Mouse (Mus musculus) intestine, embryonic 16.5 days (tissue): Measurements from ENCODE around the gene Txnrd2. TPM values are rescaled to one million over a fixed set of nuclear protein-coding genes. Genes with fewer than 3 reads are reported as not detected.
A peak's percentile ranks its signal among the peaks of the same experiment; 100 is the strongest.

Experiments
- ATAC-seq: fragments of 200-750 bp; cut with Nextera tagmentation; 2 replicates; pipeline ENCODE4 v1.8.0; 2017; ENCODE audit warnings: moderate TSS enrichment, moderate library complexity
- H3K27ac ChIP-seq: fragments of 300-500 bp; sonication (generic); 2 replicates; pipeline ENCODE4 v1.5.1; 2014; ENCODE audit warnings: mild to moderate bottlenecking, low read length
- H3K27me3 ChIP-seq: fragments of 300-500 bp; sonication (generic); replicated peaks from 2 replicates; pipeline ENCODE4 v1.6.1; 2014; ENCODE audit warnings: low read length, control low read depth, mixed read lengths; ENCODE audit not compliant: control insufficient read depth, insufficient read depth
- H3K36me3 ChIP-seq: fragments of 300-500 bp; sonication (generic); 2 replicates; pipeline ENCODE4 v1.6.1; 2014; ENCODE audit warnings: low read length, control low read depth; ENCODE audit not compliant: control insufficient read depth, insufficient read depth
- H3K4me1 ChIP-seq: fragments of 300-500 bp; sonication (generic); 2 replicates; pipeline ENCODE4 v1.6.1; 2014; ENCODE audit warnings: low read length, control low read depth, mixed read lengths; ENCODE audit not compliant: control insufficient read depth, insufficient read depth
- H3K4me2 ChIP-seq: fragments of 300-500 bp; sonication (generic); 2 replicates; pipeline ENCODE4 v1.6.1; 2014; ENCODE audit warnings: low read depth, low read length, control low read depth
- H3K4me3 ChIP-seq: fragments of 300-500 bp; sonication (generic); 2 replicates; pipeline ENCODE4 v1.5.1; 2014; ENCODE audit warnings: mild to moderate bottlenecking, low read length
- H3K9ac ChIP-seq: fragments of 300-500 bp; sonication (generic); 2 replicates; pipeline ENCODE4 v1.6.1; 2014; ENCODE audit warnings: low read depth, low read length
- H3K9me3 ChIP-seq: fragments of 300-500 bp; sonication (generic); 2 replicates; pipeline ENCODE4 v1.6.1; 2016; ENCODE audit warnings: low read length, control low read depth; ENCODE audit not compliant: control insufficient read depth
- WGBS: fragments of 180-500 bp; shearing (Covaris S2); extraction: QIAGEN DNeasy Blood & Tissue Kit; methylation state at CpG from one replicate; pipeline ENCODE4 v1.1.7; 2014; 5-methylcytosine and 5-hydroxymethylcytosine counted together
- polyA plus RNA-seq: library from polyadenylated mRNA; unstranded; fragments of >200 nt; fragmentation: Nextera tagmentation; extraction: Ambion mirVana; gene quantifications from 2 replicates; pipeline ENCODE4 v1.2.1, GENCODE M21; 2015

Txnrd2 gene
- polyA plus RNA-seq, 1 experiment from 2014 or later: 29.8 TPM

DNA sequence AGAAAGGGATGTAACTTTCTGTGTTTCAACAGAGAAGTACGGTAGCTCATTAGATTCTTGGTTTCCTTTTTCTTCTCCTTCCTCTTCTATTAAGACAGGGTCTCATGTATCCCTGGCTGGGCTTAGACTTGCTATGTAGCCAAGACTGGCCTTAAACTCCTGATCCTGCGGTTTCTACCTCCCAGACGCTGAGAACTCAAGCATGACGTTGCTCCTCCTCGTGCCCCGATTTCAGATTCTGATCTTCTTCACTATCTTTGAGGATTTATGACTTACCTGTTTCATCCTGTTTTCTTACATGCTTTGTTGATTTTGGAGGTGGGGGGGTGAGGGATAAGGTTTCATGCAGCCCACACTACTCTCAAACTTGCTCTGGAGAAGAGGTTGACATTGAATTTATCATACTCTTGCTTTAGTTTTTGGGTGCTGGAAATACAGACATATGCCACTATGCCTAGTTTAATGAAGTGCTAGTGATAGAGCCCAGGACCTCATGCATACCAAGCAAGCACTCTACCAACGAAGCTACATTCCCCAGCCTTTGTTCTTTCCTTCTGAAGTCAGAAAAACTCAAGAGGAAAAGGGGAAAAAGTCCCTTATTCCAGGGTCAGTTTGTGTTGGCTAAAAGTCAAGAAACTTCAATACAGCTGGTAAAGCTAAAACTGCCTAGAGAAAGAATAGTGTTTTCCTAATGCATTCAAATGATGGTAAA is 2.8 kb upstream of the Txnrd2 start:
- H3K4me2 ChIP-seq: no peak overlapping the region
- WGBS: 82% methylated on average over 7 of the region's 7 CpGs
- H3K36me3 ChIP-seq: no peaks in the 10 kb centered on the region; the same call in 1 of the 2 replicates
- H3K27me3 ChIP-seq: no peaks in the 10 kb centered on the region
- no peak overlapping the region for H3K9ac ChIP-seq
- no peak overlapping the region for H3K27ac ChIP-seq
- no peaks in the 10 kb centered on the region for H3K9me3 ChIP-seq
- H3K4me3 ChIP-seq: no peak overlapping the region
- no peak for ATAC-seq
- peaks cover 27% of the 10 kb centered on the region; the same call in 1 of the 2 replicates for H3K4me1 ChIP-seq

DNA sequence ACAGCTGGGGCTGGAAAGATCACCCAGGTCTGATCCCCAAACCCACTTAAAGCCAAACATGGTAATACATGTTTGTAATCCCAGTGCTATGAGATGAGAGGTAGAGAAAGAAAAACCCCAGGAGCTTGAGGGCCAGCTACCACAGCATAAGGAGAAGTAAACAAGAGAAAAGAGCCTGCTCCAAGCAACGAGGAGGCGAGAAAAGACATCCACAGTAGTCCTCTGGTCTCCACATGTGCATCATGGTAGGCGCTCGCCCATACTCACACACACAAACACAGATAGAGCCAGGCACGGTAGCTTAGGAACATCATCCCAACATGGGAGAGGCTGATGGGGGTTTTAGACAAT is 2.3 kb upstream of the Txnrd2 start:
- Histone ChIP-seq H3K4me3 (no peak overlapping the region), H3K9me3 (no peaks in the 10 kb centered on the region), H3K36me3 (no peaks in the 10 kb centered on the region; the same call in 1 of the 2 replicates), H3K4me1 (peaks cover 27% of the 10 kb centered on the region; the same call in 1 of the 2 replicates), H3K27me3 (no peaks in the 10 kb centered on the region), H3K27ac (no peak overlapping the region), H3K4me2 (no peak overlapping the region), H3K9ac (no peak overlapping the region)
- ATAC-seq: no peak
- 82% methylated on average over 5 of the region's 5 CpGs for WGBS

DNA sequence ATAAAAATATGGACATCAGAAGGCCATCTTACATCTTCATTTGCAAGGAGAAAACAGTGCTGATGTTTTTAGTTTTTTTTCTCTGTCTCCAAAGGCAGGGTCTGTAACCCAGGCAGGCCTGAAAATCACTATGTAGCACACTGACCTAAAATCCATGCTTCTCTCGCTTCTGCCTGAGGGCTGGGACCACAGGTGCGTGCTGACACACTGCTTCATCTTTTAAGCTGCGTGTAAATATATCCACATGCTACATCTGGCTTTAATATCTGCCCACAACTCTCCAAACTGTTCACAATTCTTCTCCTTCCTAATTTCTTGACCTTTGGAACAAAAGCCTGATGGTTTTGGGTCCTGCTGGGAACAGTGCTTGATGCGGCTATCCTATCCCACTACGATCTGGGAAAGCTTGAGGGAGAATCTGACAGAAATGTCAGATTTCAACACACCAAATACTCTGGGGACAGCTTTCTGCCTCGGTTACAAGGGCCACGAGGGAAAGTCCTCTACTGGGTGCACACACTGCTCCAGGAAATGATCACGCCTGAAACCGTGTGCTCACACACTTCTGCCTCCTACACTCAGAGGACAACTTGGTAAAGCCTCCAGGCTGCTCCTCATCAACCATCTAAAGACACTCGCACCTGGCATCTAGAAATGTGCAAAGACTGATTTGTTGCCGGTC is 1.7 kb upstream of the Txnrd2 start:
- Histone ChIP-seq H3K4me3 (no peak overlapping the region), H3K9me3 (no peaks in the 10 kb centered on the region), H3K36me3 (no peaks in the 10 kb centered on the region; the same call in 1 of the 2 replicates), H3K27ac (no peak overlapping the region), H3K4me2 (peak overlapping the region; percentile 4; the same call in 1 of the 2 replicates), H3K9ac (no peak overlapping the region), H3K4me1 (peaks cover 27% of the 10 kb centered on the region; the same call in 1 of the 2 replicates), H3K27me3 (no peaks in the 10 kb centered on the region)
- no peak for ATAC-seq
- WGBS: 78% methylated on average over 11 of the region's 11 CpGs

DNA sequence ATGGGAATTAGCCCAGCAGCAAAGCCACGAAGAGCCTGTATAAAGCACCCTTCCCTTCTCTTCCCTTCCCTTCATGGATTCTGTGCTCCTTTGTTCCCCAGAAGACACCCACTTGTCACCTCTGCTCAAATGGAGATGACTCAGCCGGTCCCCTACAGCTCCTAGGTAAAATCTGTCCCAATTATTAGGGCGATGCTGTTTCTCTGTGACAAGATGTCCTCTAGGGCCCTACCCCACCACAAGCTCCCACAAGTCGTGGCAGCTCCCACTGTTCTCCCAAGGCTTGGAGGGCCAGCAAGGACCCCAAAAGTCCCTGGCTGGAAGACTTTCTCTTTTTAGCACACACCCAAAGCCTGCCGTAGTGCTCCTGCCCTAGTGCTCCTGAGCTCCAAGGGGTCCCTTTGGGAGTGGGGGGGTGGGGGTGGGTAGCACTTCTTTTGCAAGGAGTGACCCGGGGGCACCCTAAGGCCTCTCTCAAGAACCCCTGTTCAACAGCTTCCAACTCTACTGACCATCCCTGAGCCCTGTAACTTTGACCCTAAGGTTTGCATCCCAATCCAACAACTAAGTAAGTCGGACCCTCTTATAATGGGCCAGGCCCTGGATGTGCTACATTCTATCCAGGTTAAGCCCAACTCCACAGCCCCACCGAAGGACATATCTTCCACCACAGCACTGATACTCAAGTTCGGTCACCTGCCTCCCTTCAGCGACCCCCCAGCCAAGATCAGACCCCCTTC is 539 bp upstream of the Txnrd2 start:
- ATAC-seq: peak; percentile 25
- Histone ChIP-seq H3K4me1 (peaks cover 30% of the 10 kb centered on the region; the same call in 1 of the 2 replicates), H3K4me3 (peak overlapping the region; percentile 61), H3K36me3 (no peaks in the 10 kb centered on the region; the same call in 1 of the 2 replicates), H3K9ac (peak overlapping the region; percentile 80), H3K9me3 (no peaks in the 10 kb centered on the region), H3K4me2 (peak overlapping the region; percentile 74), H3K27ac (peak overlapping the region; percentile 34), H3K27me3 (no peaks in the 10 kb centered on the region)
- WGBS: 13% methylated on average over 10 of the region's 10 CpGs

DNA sequence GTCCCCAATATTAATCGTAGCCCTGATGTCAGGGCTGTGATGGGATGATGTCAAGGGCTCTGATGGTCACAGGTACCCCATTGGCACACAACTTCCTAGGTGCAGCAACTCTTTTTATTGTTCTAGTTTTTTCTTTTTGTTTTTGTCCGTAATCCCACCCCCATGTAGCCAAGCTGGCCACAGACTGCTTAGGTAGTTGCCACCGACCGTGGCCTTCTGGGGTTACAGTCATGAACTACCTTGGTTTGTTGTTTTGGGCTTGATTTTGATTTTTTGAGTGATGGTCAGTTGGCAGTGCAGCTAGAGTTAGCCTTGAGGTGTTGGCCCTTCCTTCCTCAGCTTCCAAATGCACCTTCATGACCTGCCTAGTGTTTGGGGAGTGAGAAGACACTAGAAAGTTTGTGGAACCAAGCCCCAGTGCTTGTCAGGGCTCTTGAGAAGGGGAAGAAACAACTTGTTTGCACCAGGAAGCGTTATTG is 657 bp downstream of the Txnrd2 start, which contains the start of gene Comt:
Gene Comt, minus strand, starts transcription at position 51 of the 479 bp plus-strand sequence.
- Histone ChIP-seq H3K9ac (peak within 1 kb of the TSS; percentile 80), H3K4me1 (peaks cover 30% of the 10 kb centered on the region; the same call in 1 of the 2 replicates), H3K4me3 (peak within 1 kb of the TSS; percentile 61), H3K27ac (peak within 1 kb of the TSS; percentile 34), H3K4me2 (peak within 1 kb of the TSS; percentile 74), H3K27me3 (no peaks in the 10 kb centered on the region), H3K9me3 (no peaks in the 10 kb centered on the region), H3K36me3 (no peaks in the 10 kb centered on the region)
- no peak for ATAC-seq
- 52% methylated on average over 5 of the region's 5 CpGs for WGBS

DNA sequence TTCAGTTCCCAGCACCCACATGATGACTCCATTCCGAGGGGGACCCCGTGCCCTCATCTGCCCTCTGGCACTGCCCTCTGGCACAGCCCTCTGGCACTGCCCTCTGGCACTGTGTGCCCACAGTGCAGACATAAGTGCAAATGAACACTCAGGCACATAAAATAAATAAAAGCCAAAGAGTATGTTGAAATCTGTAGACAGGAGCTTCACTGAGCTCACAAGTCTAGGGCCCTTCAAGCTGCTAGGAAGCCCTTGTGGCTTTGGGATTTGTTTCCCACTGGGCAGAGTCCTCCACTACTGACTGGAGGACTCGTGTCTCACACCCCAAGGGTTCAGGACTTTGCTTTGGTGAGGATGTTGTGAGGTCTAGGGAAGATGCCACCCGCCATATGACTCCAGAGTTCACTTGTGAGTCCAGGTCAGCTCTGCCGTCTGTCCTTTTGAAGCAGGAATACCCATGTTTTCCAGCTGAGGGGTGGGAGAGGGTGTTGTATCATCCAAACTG is 1.9 kb downstream of the Txnrd2 start:
- no peak for ATAC-seq
- Histone ChIP-seq H3K9me3 (no peaks in the 10 kb centered on the region), H3K27me3 (no peaks in the 10 kb centered on the region), H3K9ac (no peak overlapping the region), H3K36me3 (no peaks in the 10 kb centered on the region), H3K4me2 (no peak overlapping the region), H3K4me1 (peaks cover 30% of the 10 kb centered on the region; the same call in 1 of the 2 replicates), H3K4me3 (no peak overlapping the region), H3K27ac (no peak overlapping the region)
- WGBS: 88% methylated on average over 5 of the region's 5 CpGs

DNA sequence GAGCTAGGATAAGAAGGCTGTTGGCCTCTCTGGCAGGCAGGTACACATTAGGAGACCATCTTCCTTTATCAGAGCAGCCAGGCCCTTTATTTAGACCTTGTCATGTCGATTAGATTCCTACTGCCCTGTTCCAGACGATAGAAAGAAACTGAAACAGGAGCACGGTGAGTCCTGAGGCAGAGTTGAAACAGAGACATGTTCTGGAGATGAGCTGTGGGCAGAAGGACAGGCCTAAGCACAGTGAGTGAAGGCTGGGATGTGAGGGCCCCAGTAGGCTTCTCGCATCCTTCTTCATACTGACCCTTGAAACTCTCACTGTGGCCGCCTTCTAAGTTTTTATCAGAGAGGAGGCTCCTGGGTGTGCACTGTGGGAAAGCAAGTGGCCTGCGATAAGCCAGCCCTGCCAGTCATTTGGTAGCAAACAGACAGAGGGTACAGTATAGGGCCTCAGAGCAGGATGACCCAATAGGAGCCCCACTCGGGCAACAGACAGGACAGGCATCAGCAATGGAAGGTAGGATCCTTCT is 2.4 kb downstream of the Txnrd2 start:
- Histone ChIP-seq H3K9me3 (no peaks in the 10 kb centered on the region), H3K27me3 (no peaks in the 10 kb centered on the region), H3K27ac (no peak overlapping the region), H3K4me2 (no peak overlapping the region), H3K4me3 (no peak overlapping the region), H3K4me1 (peaks cover 26% of the 10 kb centered on the region; the same call in 1 of the 2 replicates), H3K9ac (no peak overlapping the region), H3K36me3 (no peaks in the 10 kb centered on the region)
- ATAC-seq: peak; percentile 61
- WGBS: 81% methylated on average over 7 of the region's 7 CpGs

DNA sequence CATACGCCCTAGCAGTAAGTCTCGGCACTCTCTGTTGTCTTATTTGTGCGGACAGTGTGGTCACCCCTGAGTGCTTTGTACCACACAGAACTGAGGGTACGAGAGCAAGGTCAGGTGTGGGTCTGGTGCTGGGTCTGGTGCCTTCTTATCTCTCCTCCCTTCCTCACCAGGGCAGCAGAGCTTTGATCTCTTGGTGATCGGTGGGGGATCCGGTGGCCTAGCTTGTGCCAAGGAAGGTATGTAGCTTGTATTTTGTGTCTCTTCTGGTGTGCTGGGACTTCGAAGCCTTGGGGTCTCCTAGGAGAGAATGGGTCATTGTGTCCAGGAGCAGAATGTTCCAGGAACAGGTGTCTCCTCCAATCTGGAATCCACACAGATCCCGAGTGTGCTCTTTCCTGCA is 3.5 kb downstream of the Txnrd2 start:
- Histone ChIP-seq H3K27me3 (no peaks in the 10 kb centered on the region), H3K4me2 (no peak overlapping the region), H3K9ac (no peak overlapping the region), H3K36me3 (no peaks in the 10 kb centered on the region), H3K9me3 (no peaks in the 10 kb centered on the region), H3K4me3 (no peak overlapping the region), H3K4me1 (peaks cover 16% of the 10 kb centered on the region; the same call in 1 of the 2 replicates), H3K27ac (no peak overlapping the region)
- no peak for ATAC-seq
- 90% methylated on average over 8 of the region's 8 CpGs for WGBS
